Mouse (Mus musculus) heart, postnatal 0 days (tissue): ENCODE data around the gene Trmt13.

Experiments used
- CTCF ChIP-seq: IDR thresholded peaks from 2 replicates; pipeline ENCODE4 v1.5.1; 2016; ENCODE audit warnings: antibody characterized with exemption, control low read depth, low read depth
- EP300 ChIP-seq: IDR thresholded peaks from 2 replicates; pipeline ENCODE4 v1.6.1; 2016; ENCODE audit warnings: antibody characterized with exemption, low read depth

DNA sequence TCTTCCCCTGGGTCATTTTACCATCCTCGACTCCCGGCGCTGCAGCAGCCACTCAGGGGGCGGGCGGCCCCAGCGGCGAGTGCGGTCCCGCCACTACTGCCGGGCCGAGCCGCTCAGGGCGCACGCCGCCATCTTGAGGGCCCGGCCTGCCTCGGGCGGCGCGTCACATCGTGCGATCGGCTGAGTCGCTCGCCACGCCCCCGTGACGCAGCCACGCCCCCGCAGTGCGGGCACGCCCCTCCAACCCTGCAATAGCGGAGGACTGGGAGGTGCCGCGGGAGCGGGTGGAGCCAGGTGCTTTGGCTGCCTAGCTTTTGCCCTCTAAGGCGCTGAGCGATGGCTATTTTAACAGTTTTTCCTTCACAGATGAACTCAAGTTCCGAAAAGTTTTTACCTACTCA, 48.1 kb upstream of the Trmt13 start, which contains the start of gene Mfsd14a:
- TF ChIP-seq EP300 (no peak), CTCF (no peak)
